Mouse (Mus musculus): Measurements from ENCODE around the gene Snd1. TPM values are rescaled to one million over a fixed set of nuclear protein-coding genes. Genes with fewer than 3 reads are reported as not detected.
A peak's percentile ranks its signal among the peaks of the same experiment; 100 is the strongest.

Snd1 gene
- polyA plus RNA-seq, 3 experiments from 2014 or later = 44.7 to 54.7 (median 51.4) TPM

GRCm38 (mm10) chr6:28549374-28549773 is 74.4 kb downstream of the Snd1 start:
- no peak for ATAC-seq

GRCm38 (mm10) chr6:28550255-28551004 is 75.5 kb downstream of the Snd1 start:
- ATAC-seq = no peak

DNA sequence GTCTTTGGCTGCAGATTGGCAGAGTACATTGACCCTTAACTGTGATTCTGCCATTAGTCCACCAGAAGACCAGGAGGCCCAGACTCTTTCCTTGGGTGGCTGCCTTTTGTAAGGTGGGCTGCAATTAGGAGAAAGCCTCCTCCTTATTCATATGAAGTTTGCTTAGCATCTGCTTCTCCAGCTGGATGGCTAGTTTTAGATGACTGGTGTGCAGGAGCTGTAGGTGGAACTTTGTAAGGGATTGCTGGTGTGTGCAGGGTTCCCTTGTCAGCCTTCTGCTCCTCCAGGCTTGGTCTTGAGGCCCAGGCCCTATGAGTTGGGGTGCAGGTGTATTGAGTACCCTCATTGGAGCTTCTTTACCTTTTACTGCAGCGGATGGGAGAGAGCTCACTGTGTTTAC is 79.5 kb downstream of the Snd1 start:
- ATAC-seq = no peak

DNA sequence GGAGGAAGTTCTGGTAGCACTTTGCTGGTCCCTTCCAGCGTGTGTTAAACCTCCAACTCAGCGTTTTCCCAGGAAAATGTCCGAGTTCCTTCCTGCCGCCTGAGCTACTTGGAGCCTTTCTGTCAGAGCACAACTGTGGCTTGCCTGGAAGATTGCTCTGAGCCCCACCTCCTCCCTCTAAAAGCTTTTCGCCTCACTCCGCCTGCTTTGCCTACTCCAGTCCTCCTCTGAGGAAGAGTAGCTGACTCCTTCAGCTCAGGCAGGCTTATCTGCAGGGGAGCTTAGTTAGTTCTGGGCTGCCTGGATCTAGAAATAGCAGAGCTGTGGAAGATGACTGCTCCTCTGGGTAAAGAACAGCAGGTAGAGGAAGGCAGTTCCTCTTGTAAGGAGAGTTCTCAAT is 80.1 kb downstream of the Snd1 start:
- ATAC-seq = no peak

DNA sequence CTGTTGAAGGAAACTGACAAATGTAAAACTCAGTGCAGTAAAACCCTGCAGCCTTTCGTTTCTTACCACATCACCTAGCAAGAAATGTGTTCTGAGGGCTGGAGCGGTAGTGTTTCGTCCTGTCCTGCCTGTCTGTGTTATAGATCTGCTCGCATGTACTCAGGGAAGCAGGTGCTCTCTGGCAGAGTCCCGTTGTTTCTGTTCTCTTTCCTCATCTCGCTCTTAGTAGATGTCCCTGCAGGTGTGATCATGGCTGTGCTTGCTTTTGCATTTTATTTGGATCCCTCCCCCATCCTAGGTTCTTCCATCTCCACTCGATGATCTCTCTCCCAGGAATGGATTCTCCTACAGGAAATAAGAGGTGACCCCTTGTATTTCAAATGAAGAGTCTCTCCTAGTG is 80.5 kb downstream of the Snd1 start:
- ATAC-seq = no peak

DNA sequence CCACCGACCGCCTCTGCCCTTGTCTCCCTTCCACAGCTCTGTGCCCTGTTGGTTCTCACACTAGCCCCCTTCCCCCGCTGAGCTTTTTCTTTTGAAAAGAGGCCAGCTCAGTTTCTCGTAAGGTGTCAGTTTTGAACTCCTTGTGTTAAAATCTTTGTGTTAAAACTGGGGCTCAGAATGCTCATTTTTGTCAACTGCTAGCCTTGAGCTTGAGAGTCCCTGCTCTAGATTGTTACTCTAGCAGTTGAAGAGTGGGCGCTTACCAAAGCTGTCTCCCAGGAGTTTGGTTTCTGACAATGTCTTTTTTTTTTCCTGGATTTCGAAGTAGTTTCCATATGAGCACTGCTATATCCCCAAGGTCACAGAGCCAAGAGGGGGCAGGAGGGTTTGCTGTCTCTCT is 82.8 kb downstream of the Snd1 start:
- ATAC-seq = no peak

DNA sequence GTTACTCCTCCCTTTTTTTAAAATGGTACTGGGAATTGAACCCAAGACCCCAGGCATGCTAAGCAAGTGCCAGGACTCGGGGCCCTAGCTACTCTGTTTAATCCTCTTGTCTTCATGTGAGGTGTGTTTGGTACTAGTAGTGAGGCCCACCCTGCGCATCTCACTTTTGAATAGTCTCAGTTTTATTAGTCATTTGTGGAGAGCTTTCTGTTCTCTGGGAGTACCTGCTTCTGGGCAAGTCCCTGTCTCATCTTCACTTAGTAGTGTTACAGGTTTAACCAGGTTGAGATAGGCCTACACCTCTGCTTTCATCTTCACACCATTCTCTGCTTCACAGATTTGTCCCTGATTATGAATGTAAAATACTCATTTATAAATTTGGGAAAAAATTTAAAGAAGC is 84.5 kb downstream of the Snd1 start:
- no peak for ATAC-seq

- ATAC-seq = no peak
Measured at GRCm38 (mm10) chr6:28561291-28561995, 86.5 kb downstream of the Snd1 start.

GRCm38 (mm10) chr6:28562323-28563044 is 87.5 kb downstream of the Snd1 start:
- no peak for ATAC-seq

DNA sequence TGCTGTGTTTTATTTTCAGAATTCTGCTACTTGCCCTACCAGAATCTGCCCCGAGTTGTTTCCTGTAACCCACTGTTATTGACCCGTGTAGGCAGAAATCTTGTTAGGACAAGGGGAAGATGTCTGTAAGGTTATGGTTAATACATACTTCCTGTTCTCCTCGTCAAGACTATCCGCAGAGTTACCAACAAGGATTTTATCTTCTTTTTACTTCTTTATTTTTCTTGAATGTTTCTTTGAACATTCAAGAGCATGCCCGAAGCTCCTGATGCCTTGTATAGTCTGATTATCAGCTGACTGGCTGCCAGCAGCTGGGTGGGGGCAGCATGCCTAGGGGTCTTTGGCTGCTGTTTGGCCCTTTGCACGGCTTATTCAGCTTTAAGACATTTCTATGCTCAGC is 93.0 kb downstream of the Snd1 start:
- ATAC-seq = no peak

DNA sequence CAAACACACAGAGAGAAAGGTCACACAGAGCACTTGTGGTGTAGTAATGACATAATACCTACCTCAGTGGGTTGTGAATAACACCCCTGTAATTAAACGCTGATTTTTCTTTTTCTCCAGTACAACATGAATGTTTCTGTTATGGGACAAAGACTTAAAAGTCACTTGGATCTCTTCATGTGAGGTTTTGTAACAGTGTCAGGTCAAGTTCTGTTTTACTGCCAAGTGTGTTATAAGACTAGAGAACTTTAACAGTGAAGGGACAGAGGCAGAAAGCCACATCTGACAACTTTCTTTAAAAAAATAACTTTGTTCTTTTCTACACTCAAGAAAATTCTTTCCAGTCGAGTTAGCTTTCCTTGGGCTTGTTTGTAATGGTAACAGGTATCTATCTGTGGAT is 97.0 kb downstream of the Snd1 start:
- ATAC-seq = no peak

GRCm38 (mm10) chr6:28572991-28573759 is 98.2 kb downstream of the Snd1 start:
- ATAC-seq = no peak

GRCm38 (mm10) chr6:28576356-28577264 is 101.7 kb downstream of the Snd1 start:
- ATAC-seq = no peak

GRCm38 (mm10) chr6:28582847-28583246 is 107.9 kb downstream of the Snd1 start:
- ATAC-seq = no peak

- peak; percentile 28 for ATAC-seq
Measured at GRCm38 (mm10) chr6:28583399-28583798, 108.5 kb downstream of the Snd1 start.

GRCm38 (mm10) chr6:28586806-28587205 is 111.9 kb downstream of the Snd1 start:
- ATAC-seq = no peak

DNA sequence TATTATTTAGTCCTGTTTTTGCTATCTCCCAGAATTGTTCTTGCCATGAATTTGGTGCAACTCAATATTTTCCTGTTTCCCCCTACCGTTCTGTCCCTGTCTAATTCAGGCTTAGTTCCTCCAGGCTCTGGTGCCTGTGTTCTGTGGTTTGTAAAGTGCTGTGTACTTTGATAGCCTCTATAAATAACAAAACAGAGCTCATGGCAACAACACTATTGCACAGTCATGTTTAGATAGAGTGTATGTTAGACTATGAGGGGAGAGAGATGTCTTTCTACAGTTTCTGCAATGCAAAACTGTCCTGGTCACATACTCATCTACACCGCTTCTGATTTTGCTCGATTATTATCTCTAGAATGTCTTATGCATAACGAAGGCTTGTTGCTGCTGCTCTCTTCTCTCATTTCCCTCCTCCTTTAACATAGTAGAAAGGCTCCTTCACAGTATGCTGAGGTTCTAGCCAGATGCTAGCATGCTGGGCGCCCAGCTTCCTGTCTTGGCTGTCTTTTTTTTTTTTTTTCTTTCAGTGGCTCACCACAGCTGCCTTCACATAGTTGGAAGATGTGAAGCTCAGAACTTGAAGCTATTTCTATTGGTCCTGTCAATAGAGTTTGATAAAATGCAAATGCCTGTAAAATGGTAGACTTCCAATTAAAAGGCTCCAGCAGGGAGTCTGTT is 113.7 kb downstream of the Snd1 start:
- peak; percentile 81 for ATAC-seq

DNA sequence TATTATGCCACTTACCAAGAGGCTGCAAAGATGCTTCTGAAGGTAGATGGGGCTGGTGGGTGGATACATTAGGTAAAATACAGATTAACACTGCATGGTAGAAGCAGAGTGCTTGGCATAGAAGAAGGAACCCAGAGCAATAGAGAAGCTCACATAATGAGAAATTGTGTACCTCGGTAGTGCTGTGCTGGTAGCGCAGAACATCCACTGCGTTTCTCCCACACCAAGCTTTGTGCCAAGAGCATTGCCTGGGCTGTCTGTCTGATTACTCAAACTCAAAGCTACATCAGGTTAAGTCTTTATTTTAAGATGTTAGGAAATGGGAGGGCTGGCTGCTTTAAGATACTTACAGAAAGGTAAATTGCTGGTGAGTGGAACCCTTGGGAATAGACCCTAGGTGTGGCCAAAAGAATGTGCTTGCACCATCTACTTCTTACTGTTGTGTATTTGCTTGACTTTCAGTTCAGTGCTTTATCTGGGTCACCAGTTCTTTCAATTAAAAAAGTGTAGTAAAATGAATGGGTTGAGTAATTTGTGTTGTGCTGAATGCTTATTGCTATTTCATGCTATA is 117.5 kb downstream of the Snd1 start:
- ATAC-seq = no peak

GRCm38 (mm10) chr6:28593708-28594107 is 118.8 kb downstream of the Snd1 start:
- peak; percentile 74 for ATAC-seq

DNA sequence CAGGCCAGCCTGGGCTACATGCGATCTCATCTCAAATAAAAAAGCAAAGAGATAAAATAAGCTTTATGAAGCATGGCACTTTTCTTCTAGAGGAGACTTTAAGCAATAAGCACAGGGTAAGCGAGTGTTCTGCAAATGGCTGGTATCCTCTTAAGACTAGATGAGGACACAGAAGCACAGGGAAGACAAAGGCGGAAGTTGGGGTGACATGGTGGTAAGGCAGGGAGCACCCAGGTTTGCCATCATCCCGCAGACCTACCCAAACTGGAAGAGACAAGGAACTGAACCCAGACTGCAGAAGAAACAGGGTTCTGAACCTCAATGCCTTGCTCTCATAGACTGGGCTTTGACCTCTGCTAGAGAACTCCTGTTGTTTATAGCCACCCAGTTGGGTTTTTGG is 119.8 kb downstream of the Snd1 start:
- no peak for ATAC-seq

DNA sequence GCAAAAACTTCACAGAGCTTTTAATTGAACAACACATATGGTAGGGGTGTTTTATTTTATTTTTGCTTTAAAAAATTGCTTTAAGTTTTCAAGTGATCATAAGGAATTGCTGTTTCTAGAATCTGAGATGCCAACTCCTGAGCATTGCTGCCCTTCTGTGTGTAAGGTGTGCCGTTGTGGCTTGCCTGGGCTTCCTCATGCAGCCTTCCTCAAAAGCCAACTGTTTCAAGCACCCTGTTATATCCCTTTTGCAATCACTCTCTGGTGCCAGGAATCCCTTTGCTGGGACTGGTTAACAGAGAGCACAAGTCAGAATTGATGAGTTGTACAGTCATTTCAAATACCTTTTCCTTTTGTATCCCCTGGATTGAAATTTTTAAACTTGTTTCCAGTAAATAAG is 120.3 kb downstream of the Snd1 start:
- ATAC-seq = no peak

Measured in inflammation-experienced regulatory T-cells, adult 6 months (primary cell).